Mouse (Mus musculus) yolk sac, embryonic 10.5 days (tissue): ENCODE results near the gene Shisa8.
A peak's percentile ranks its signal among the peaks of the same experiment; 100 is the strongest.

Source experiments
- DNase-seq: peaks from one replicate; pipeline ENCODE4 v3.0.0-alpha.2; 2017; ENCODE audit warnings: low spot score

Gene Shisa8

DNA sequence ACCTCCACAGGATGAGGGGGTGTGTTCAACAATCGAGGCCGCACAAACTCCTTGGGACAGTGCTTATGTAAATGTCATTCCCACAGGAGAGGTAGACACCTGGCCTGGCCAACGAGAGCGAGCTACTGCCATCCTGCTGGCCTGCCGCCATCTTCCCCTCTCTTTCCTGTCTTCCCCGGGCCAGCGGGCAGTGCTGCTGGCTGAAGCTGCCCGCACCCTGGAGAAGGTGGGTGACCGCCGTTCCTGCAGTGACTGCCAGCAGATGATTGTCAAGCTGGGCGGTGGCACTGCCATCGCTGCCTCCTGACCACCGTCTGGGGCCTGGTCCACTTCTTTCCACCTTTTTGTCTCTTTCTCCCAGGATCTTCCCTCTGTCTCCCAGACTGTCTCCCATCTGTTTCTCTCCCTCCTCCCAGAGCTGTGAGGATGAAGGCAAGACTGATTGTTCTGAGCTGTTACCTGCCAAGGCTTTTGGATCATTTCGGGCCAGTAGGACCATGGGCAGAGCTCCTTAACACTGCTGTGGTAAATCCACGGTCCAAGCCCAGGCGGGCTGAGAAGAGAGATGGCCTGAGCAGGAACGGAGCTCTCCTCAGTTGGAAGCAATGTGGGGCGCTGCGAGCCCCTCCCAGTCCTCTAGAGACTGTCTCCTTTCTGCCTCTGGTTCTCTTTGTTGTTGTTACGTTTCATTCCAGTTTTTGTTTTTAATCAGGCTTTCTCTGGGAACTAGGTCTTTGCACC is 8.8 kb downstream of the Shisa8 start:
- DNase-seq: no peak

DNA sequence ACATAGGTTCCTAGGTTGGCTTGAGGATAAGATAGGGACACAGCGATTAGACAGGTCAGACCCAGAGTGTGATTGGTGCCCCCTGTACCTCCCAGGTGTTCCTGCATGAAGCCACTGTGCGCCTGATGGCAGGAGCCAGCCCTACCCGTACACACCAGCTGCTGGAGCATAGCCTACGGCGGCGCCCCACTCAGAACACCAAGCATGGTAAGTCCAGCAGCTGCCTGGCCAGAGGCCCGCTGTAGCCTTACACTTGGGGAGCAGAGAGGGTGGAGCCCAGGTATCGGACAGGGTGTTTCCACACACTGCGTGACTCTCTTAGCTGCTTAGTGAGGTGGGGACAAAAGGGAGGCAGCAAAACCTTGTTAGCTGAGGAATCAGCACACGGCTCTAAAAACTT is 9.5 kb downstream of the Shisa8 start:
- DNase-seq: no peak

DNA sequence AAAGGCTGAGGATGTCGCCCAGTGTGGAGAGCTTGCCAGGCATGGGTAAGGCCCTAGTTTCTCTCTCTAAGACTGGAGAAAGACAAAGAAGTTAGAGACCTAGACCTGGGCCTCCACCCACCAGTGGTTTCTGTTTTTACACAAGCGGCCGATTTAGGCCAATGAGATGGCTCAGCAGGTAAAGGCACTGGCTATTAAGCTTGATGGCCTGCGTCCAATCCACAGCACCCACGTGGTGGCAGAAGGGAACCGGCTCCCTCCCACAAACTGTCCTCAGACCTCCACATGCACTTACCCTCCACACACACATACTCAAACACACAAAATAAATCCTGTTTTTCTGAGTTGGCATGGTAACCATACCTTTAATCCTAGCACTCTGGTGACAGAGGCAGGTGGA is 10.5 kb downstream of the Shisa8 start:
- DNase-seq: no peak

DNA sequence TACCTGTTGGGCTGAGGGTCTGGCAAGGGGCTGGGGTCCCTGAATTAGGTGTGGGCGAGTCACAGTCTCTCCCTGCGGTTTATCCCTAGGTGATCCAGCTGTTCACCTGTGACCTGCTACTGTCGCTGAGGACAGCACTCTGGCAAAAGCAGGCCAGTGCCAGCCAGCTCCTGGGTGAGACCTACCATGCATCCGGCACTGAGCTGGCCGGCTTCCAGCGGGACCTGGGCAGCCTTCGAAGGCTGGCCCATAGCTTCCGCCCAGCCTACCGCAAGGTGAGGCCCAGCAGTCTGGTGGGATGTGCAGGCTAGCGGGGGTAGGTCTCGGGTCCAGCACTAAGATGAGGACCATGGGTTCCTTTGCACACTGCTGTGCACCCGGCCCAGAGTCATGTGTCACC is 13.1 kb downstream of the Shisa8 start:
- DNase-seq: no peak

DNA sequence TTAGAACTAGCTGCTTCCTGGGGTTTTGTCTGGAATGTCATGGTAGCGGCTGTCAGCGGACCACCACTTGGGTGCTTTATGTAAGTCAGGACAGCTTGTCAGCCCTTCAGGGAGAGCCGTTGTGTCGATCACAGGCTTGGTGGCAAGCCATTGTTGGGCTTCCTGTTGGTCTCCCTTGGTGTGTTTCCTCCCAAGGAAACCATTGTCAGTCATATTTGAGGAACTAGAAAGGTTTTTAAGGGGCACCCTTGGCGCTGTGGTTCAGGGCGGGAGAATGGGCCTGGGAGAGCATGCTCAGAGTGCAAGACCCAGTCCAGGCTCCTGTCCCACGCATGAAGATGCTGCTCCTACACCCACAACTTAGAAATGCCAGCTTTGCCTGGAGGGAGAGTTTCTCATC is 14.3 kb downstream of the Shisa8 start:
- no peak for DNase-seq

DNA sequence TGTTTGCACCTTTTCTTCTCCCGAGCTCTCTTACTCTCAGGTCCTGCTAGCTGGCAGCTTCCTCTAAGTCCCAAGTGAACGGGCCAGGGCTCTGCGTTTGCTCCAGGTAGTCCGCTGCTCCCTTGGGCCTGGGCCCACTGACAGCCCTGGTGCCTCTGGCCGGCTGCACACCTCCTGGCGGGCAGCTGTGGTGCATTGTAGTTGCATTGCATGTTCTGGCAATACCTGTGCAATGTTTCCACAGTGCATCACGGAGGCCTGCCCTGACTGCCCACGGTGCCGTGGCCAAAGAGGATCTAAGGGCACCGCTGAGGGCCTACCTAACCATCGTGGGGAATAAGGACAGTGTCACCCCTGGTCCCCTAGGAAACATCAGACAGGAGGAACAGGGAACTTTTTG is 14.7 kb downstream of the Shisa8 start:
- no peak for DNase-seq

DNA sequence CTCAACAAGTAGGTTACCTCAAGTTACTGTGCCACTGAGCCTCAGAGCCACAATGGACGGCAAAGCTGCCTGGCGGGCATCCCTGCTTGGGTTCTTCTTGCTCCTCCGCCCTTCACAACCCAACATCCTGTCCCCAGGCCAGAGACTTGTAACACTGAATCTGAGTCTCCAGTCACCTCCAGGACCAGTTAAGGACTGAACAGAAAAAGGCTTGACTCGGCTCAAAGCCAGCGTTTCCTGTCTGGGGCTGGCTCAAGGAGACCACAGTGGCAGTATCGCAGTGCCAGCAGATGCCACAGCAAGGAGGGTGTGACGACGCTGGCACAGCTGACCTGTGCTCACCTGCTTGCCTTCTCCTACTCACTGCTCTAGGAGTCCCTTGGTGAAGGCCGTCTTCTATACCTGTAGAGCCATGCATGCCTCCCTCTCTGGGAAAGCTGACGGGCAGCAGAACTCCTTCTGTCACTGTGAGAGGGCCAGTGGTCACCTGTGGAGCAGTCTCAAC is 15.3 kb downstream of the Shisa8 start:
- no peak for DNase-seq

DNA sequence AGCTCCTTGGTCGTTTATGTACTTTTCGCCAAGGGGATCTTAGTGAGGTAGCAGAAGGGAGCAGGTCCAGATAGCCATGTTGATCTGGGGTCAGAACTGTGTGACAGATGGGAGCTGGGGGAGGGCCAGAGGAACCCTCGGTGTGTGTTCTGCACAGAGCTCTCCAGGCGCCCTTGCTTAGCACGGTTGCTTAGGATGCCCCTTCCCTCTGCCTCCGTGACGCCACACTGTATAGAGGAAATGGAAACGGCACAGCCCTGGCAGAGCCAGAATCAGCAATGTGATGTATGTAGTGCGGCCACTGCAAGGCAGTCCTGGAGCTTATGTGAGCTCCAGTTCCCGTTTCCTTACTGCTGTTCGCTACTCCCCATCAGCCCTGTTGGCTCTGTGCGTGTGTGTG is 16.3 kb downstream of the Shisa8 start:
- no peak for DNase-seq

DNA sequence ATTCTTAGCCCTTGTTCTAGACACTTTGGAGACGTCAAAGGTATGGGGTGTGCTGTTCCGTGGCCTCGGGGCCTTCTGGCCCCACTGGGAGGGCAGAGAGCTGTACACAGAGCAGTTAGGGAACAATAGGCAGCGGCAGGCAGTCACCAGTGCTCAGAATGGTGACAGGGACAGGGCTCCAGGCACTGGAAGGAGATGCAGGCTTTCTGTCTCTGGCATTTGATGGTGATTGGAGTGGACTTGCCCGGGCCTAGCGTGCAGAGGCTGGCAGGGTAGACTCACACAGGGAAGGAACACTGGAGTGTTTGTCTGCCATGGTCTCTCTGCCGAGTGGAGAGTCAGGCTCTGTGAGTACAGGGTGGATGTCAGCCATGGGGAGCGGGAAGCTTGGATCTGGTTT is 20.0 kb downstream of the Shisa8 start:
- no peak for DNase-seq

DNA sequence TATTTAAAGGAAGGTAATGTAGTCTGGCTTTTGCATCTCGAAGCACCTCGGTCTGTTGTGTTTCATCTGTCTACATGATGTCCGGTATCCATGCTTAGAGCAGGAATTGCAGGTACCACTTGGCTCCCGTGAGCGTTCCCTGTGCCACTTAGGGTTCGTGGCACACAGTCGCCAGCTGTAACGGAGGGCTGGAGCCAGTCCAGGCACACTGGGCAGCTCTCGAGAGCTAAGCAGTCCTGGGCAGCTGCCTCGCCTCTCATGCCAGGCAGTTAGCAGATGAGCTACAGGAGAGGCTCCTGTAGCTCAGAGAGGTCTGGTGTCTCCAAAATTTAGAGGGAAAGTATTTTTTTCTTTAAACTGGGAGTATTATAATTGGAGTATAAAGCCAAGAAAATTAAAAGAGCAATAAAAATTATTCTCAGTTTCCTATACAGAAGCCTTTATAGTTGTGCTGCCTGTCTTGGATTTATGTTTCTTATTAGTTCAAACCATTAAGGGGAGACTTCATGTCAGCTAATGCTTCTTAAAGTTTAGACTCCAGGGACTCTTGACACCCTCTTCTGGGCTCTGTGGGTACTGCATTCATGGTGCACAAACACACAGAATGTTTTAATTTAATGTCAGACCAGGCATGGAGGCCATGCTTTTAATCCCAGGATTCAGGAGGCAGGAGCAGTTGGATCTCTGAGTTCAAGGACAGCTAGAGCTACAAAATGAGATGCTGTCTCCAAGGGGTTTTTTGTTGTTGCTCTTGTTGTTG is 24.0 kb downstream of the Shisa8 start:
- DNase-seq: no peak

DNA sequence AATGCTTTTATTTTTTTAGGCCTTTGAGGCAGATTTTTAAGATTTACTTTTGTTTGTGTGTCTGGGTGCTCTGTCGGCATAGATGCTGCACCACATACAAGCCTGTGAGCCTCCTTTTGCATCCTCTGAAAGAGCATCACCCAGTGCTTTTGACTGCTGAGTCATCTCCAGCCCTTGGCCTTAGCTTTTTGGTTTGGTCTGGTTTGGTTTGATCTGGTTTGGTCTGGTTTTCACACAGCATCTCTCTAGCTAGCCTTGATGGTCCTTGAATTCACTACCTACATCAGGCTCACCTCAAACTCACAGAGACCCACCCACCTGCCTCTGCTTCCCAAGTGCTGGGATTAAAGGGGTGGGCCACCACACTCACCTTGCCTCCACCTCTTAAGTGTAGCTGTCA is 24.7 kb downstream of the Shisa8 start:
- DNase-seq: no peak

DNA sequence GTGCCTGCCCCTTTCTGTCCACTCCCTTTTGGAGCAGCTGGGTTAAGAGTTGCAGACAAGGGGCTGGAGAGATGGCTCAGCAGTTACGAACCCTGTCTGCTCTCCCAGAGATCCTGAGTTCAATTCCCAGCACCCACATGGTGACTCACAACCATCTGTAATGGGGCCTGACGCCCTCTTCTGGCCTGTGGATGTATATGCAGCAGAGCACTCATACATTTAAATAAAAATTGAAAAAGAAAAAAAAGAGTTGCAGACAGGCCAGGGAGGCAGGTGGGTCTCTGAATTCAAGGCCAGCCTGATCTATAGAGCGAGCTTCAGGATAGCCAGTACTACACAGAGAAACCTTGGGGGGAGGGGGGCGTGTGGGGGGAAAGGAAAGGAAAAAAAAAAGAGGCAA is 25.2 kb downstream of the Shisa8 start:
- DNase-seq: no peak

DNA sequence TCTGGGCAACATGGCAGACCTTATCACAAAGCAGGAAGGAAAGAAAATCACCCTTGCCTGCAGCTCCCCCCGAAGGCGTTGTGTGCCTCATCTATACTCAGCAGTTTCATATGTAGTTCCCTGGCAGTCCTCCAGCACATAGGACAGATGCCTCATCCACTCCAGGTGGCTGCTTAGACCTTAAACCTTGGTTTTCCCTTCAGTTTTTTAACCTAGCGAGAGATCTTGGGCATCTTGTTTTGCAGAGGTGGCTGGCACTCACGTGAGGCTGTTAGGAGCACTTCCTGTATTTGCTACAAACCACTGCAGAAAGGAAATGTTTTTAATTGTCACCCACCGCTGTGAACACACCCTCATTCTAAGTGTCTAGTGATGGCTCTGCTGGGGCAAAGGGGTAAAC is 25.7 kb downstream of the Shisa8 start:
- DNase-seq: no peak

DNA sequence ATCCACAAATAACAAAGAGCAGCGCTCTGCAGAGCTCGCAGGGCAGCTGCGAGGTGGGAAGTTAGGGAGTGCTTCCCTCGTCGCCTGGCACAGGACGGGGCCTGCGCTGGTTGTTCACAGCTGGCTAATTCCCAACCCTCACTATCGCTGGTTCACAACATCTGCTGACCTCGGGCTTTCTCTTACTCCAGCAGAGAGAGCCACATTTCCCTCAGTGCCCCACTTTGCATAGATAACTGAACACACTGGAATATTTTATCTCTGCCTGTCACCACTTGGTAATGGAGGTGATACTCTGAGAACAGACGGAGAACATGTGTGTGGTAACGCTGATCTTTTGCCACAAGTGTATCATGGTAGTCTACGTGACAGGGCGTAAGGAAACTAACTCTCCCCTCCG is 26.5 kb downstream of the Shisa8 start:
- DNase-seq: no peak

DNA sequence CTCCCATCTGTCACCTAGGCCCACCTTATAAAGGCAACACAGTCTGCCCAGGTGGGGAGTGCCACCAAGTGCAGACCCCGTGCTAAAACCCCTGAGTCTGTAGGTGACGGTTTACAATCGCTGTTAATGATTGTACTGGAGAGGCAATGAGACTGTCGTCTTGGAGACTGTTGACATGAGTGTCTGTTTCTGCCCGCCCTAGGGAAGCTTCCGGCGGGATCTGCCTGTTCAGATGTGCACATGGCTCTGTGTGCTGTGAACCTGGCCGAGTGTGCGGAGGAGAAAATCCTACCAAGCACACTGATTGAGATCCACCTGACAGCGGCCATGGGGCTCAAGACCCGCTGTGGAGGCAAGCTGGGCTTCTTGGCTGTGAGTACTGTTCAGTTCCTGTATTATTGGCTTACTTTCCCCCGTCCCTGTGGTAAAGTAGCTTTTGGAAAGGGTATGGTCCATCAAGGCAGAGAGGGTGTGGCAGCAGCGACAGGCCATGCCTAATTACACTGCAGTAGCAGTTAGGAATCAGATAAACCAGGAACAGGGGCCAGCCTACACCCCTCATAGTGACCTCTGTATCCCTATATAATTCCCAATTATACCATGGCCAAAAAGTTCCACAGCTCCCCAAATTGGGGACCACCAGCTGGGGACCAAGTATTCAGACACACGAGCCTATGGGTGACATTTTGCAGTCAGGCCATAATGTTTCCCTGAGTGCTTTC is 27.4 kb downstream of the Shisa8 start:
- DNase-seq: no peak

DNA sequence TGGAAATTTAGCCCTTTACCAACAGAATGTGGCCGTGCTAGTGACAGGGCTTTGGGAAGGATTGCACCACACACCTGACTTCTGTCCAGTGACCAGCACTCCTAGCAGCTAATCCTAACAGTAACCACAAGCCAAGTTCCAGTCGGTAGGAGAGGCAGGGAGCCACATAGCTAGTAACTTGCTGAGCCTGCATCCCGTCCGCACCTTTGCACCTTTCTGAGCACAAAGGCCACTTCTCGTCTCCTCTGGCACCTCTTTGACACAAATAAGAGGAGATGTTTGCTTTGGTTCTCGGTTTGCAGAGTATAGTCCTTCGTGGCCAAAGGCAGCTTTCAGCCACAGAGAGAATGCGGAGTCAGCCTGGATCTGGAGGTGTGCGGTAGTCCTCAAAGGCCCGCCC is 28.0 kb downstream of the Shisa8 start:
- DNase-seq: peak; percentile 90

DNA sequence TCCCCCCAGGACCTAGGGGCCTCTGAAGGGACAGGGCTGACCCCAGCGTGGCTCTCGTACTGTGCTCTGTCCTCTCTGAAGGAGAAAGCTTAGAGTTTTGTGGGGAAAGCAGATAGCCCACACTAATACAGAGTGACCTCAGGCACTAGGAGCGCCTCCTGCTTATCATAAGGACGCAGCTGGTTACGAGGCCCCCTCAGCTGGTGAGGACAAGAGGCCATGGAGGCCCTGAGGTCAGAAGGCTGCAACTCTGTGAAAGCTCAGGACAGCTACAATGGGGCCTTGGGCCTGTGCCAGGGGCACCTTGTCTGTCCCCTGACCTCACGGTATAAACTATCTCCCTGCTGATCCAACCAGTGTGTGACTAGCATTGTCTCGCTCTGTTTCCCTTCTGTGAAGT is 28.4 kb downstream of the Shisa8 start:
- peak; percentile 76 for DNase-seq

DNA sequence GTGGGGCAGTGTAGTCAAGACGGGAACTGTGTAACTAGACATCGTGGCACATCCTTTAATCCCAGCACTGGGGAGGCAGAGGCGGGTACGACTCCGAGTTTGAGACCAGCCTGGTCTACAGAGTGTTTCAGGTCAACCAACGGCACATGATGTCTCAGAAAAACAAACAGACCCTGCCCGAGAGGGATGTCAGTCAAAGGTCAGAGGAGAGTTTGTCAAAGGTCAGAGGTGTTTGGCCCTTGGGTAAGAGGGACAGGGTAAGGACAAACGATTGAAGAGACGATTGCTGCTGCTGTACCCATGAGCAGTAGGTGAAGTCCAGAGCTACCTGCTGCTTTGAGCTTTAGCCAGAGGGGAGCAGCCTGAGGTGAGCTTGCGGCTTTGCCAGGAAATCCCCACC is 29.0 kb downstream of the Shisa8 start:
- peak; percentile 80 for DNase-seq

DNA sequence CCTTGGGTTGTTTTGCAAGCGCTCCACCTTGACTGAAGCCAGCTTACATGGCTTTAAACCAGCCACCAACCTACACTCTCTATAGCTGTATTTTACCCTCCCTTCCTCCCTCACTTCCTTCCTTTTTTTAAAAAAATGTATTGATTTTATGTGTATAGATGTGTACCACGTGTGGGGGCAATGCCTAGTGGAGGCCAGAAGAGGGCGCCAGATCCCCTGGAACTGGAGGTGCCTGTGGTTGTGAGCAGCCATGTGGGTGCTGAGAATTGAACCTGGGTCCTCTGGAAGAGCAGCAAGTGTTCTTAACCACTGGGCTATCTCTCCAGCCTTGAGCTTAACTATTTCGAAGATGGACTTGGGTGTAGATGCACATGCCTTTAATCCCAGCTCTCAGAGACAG is 30.3 kb downstream of the Shisa8 start:
- DNase-seq: no peak

DNA sequence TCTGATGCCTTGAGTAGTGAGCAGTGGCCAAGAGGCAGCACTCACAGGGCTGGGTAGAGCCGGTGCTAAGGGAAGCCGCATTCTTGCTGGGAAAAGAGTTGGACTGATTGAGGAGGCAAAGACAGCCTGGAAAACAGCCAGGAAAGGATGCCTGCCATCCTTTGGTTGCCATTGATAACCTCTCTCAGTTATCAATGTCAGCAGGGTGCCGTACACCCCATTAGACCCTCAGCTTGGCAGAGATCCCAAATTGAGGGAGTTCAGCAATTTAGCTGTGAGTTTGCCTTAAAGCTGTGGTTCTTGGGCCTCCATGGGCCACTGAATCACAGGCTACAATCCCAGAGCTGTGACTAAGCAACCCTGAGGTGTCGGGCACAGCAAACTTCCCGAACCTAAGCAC is 31.5 kb downstream of the Shisa8 start:
- no peak for DNase-seq

DNA sequence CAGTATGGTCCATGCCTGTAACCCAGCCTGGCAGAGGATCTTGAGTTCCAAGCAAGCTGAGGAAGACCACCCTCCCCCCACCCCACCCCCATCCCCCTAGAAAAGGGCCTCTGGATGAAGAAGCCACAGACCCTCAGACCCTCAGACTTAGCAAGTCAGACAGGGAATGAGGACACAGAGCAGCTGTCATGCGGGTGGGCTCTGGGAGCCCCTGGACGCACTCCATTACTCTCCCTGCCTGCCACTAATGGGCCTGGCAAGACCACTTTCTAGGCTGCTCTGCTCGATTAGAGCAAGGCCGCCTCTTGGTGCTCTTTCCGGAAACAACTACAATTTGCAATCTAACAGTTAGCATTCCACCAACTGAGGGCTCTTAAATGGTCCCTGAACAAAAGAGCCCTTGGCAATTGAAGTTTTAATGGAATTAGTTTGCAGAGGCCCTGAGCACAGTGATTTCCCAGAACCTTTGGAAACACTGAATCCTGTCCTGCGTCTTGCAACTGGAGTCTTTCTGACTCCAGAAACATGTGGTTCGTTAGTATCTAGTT is 34.8 kb downstream of the Shisa8 start:
- no peak for DNase-seq

DNA sequence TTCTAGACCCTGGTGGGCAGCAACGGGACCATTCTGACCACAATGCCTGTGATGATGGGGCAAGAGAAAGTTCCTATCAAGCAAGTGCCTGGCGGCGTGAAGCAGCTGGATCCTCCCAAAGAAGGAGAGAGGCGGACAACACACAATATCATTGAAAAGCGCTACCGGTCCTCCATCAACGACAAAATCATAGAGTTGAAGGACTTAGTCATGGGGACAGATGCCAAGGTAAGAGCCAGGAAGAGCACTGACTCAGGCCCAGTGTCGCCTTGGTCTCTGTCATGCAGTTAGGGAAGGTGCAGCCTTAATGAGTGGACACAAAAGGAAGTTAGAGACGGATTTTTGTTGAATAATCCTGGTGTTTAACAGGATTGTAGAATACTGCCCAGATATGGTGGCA is 37.5 kb downstream of the Shisa8 start:
- no peak for DNase-seq

DNA sequence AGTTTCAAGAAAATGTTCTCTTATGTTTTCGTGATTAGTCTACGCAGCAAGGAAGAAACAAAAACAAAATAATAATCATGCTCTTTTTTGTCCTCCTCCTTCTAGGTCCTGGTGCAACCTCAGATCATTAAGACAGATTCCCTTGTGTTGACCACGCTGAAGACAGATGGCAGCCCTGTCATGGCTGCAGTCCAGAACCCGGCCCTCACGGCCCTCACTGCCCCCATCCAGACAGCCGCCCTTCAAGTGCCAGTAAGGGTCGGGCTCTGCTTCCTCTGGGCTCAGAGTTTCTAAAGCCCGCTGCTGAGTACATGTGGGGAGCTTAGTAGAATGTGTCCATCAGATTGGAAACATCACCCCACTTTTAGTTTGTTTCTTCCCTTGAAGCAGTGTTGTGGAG is 40.0 kb downstream of the Shisa8 start:
- DNase-seq: no peak
